Comparison of ENCODE assay signal across 27 mouse cellular contexts in the genomic region with DNA sequence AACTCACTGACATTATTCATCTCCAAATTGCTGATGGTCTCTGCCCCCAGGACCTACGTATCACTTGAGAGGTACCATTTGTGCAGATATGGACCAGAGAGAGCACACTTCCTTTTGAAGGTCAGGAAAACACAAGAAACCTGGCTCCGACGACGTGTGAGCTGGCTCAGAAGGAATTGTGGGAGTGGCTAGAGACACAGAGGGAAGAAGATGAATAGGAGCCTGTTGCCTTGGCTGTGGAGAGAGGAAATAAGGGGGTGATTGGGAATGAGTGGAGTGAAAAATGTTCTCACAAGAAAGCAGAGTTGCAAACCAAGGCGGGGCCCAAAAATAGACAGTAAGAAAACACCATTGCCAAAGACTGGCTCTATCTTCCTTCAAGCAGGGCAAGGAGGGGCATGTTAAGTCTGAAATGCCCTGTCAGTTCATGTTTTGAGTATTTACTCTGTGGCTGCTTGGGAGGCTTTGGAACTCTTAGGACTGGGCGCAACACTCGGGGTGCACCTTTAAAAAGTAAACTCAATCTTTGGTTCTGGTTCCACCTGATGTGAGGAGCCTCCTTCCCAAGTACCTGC.
A peak's percentile ranks its signal among the peaks of the same experiment; 100 is the strongest.
DNase-seq lines count a peak whose midpoint lies in the region; ATAC-seq lines count a peak whose summit lies in the region.
"Had no signal": no experiment of that assay in that cellular context is flagged by ENCODE, and none has a peak within 500 bp of the region (broad histone marks: within the 10 kb centered on the region; RNA-seq: fewer than 3 reads in every experiment).

No protein-coding gene starts in this region.

- H3K4me1 ChIP-seq in heart, embryonic 11.5 days (ENCODE audit: control insufficient read depth, insufficient read depth, low read length), result peaks cover 12% of the 10 kb centered on the region
- peaks cover 18% of the 10 kb centered on the region for H3K4me1 ChIP-seq in brown adipose tissue, adult 24 weeks (ENCODE audit: control insufficient read depth, insufficient read depth, insufficient read length, low read length)
- H3K4me1 ChIP-seq: embryonic facial prominence, embryonic 12.5 days; limb, embryonic 15.5 days; neural tube, embryonic 13.5 days had no signal

- H3K4me2 ChIP-seq in heart, embryonic 11.5 days, result no peak overlapping the region
- H3K4me2 ChIP-seq: embryonic facial prominence, embryonic 12.5 days; heart, embryonic 13.5 days; hindbrain, embryonic 14.5 days; kidney, embryonic 15.5 days; limb, embryonic 15.5 days; neural tube, embryonic 13.5 days had no signal

- no peak overlapping the region for H3K27ac ChIP-seq in heart, embryonic 11.5 days (ENCODE audit: low read depth, low read length)
- peak overlapping the region; percentile 38 for H3K27ac ChIP-seq in brown adipose tissue, adult 24 weeks (replicated peaks; ENCODE audit: low read depth, low read length)
- H3K27ac ChIP-seq: embryonic facial prominence, embryonic 12.5 days; heart, embryonic 13.5 days; hindbrain, embryonic 14.5 days; kidney, embryonic 15.5 days; limb, embryonic 15.5 days; liver, embryonic 14.5 days; neural tube, embryonic 13.5 days had no signal

- DNase-seq in heart, adult 18-20 months, result peak; percentile 30 to 59
- peak; percentile 11 for DNase-seq in kidney, postnatal 14 days
- no peak for DNase-seq in kidney, adult 9 months
- DNase-seq in fibroblast of lung, adult 2 months (ENCODE audit: low read depth), result peak; percentile 7
- no peak for DNase-seq in Muller cell, postnatal 12 days (ENCODE audit: inconsistent ontology term)
- no peak for DNase-seq in left cerebral cortex, adult 9 months (ENCODE audit: low spot score in 2 of 2)
- DNase-seq: adrenal gland, postnatal 25 days; cerebellum, adult 9-11 months; forebrain, postnatal 0 days; gastrocnemius, postnatal 14 days; layer of hippocampus, adult 9-11 months; retina, postnatal 1 day; right cerebral cortex, postnatal 25 days; spleen, adult 18-20 months; thymus, postnatal 14 days had no signal

- H3K9ac ChIP-seq in heart, embryonic 11.5 days (ENCODE audit: low read depth, low read length), result no peak overlapping the region
- H3K9ac ChIP-seq: embryonic facial prominence, embryonic 12.5 days; forebrain, postnatal 0 days; heart, embryonic 13.5 days; hindbrain, embryonic 14.5 days; kidney, embryonic 15.5 days; limb, embryonic 15.5 days; liver, embryonic 14.5 days; neural tube, embryonic 13.5 days had no signal

- no peaks in the 10 kb centered on the region for H3K9me3 ChIP-seq in heart, embryonic 11.5 days (replicated peaks; ENCODE audit: control insufficient read depth, low read length)
- H3K9me3 ChIP-seq: embryonic facial prominence, embryonic 12.5 days; heart, embryonic 13.5 days; kidney, embryonic 15.5 days; limb, embryonic 15.5 days; neural tube, embryonic 13.5 days had no signal

- H3K27me3 ChIP-seq in heart, embryonic 11.5 days (ENCODE audit: control insufficient read depth, insufficient read depth, low read length), result no peaks in the 10 kb centered on the region
- H3K27me3 ChIP-seq: embryonic facial prominence, embryonic 12.5 days; heart, embryonic 13.5 days; kidney, embryonic 15.5 days; limb, embryonic 15.5 days; neural tube, embryonic 13.5 days had no signal

- no peak for ATAC-seq in heart, embryonic 11.5 days (replicated peaks; ENCODE audit: insufficient number of reproducible peaks, low FRiP score, low TSS enrichment)
- ATAC-seq: CD4-positive, CD25-positive, alpha-beta regulatory T cell, adult 4 months; forebrain, postnatal 0 days; midbrain, embryonic 16.5 days had no signal

- no peak overlapping the region for H3K4me3 ChIP-seq in heart, embryonic 11.5 days (ENCODE audit: low read depth, low read length)
- no peak overlapping the region for H3K4me3 ChIP-seq in brown adipose tissue, adult 24 weeks (ENCODE audit: insufficient read depth, low read depth, low read length)
- H3K4me3 ChIP-seq: embryonic facial prominence, embryonic 12.5 days; heart, embryonic 13.5 days; kidney, embryonic 15.5 days; limb, embryonic 15.5 days; myocyte; neural tube, embryonic 13.5 days had no signal

- no peaks in the 10 kb centered on the region for H3K36me3 ChIP-seq in heart, embryonic 11.5 days (ENCODE audit: control insufficient read depth, insufficient read depth, low read length)
- H3K36me3 ChIP-seq: embryonic facial prominence, embryonic 12.5 days; heart, embryonic 13.5 days; kidney, embryonic 15.5 days; limb, embryonic 15.5 days; neural tube, embryonic 13.5 days had no signal

- WGBS in heart, embryonic 11.5 days (ENCODE audit: insufficient replicate concordance), result 59% methylated on average over 7 of the region's 7 CpGs

Comparison
In these comparisons a context has a peak if more than half of its experiments do, and no peak if none do; other contexts are left out.
1. DNase-seq: peak in heart, adult 18-20 months (2 of 2), kidney, postnatal 14 days (single experiment) and fibroblast of lung, adult 2 months (single experiment); none in kidney, adult 9 months (single experiment), Muller cell, postnatal 12 days (single experiment) and left cerebral cortex, adult 9 months (0 of 2).